Comparison of ENCODE assay signal across 9 mouse cellular contexts in genomic region chr19:10907891-10908290, GRCm38 (mm10). TPM values are rescaled to one million over a fixed set of nuclear protein-coding genes. Genes with fewer than 3 reads are reported as not detected.
DNase-seq lines count a peak whose midpoint lies in the region; ATAC-seq and TF ChIP-seq lines count a peak whose summit lies in the region.
"Had no signal": no experiment of that assay in that cellular context is flagged by ENCODE, and none has a peak within 500 bp of the region (broad histone marks: within the 10 kb centered on the region; RNA-seq: fewer than 3 reads in every experiment).

No protein-coding gene starts in this region.

- DNase-seq in cerebellum, adult 2 months, result peak; percentile 58 to 59
- DNase-seq in NIH3T3 (ENCODE audit: low read depth), result peak; percentile 81
- peak; percentile 68 for DNase-seq in embryo, embryonic 11 days
- peak; percentile 51 to 75 for DNase-seq in heart, postnatal 14 days
- peak; percentile 35 to 37 for DNase-seq in layer of hippocampus, postnatal 36 days
- peak; percentile 93 for DNase-seq in midbrain, embryonic 11.5 days (ENCODE audit: low spot score, missing footprints)

- H3K27me3 ChIP-seq in cerebellum, adult 2 months (ENCODE audit: control insufficient read depth, insufficient read depth, low read length), result no peaks in the 10 kb centered on the region
- no peaks in the 10 kb centered on the region for H3K27me3 ChIP-seq in midbrain, embryonic 11.5 days (ENCODE audit: control insufficient read depth, insufficient read depth, low read length)
- no peaks in the 10 kb centered on the region for H3K27me3 ChIP-seq in stomach, embryonic 14.5 days (ENCODE audit: control insufficient read depth, insufficient read depth, low read length)
- H3K27me3 ChIP-seq: liver, embryonic 15.5 days had no signal

- H3K4me1 ChIP-seq in cerebellum, adult 2 months (ENCODE audit: control insufficient read depth, insufficient read depth, low read length), result no peaks in the 10 kb centered on the region
- no peaks in the 10 kb centered on the region for H3K4me1 ChIP-seq in midbrain, embryonic 11.5 days (ENCODE audit: control insufficient read depth, insufficient read depth, low read length)
- peaks cover 16% of the 10 kb centered on the region for H3K4me1 ChIP-seq in stomach, embryonic 14.5 days (ENCODE audit: control insufficient read depth, insufficient read depth, low read length)

- TF ChIP-seq POLR2A in cerebellum, adult 2 months (IDR thresholded peaks at IDR 0.05; ENCODE audit: borderline replicate concordance, insufficient read depth, low read length), result no peak

- peak; percentile 83 for TF ChIP-seq CTCF in cerebellum, adult 2 months (IDR thresholded peaks at IDR 0.05; ENCODE audit: borderline replicate concordance, insufficient read depth, low read depth, low read length)

- intact Hi-C loops in heart, postnatal 14 days (cut with DNase I), result loop anchor here (2.0 kb wide), 1 partner anchor 51 kb away; no protein-coding TSS in a partner anchor

- 51% methylated on average over 3 of the region's 3 CpGs for WGBS in cerebellum, adult 2 months
- WGBS in midbrain, embryonic 11.5 days, result 57% methylated on average over 3 of the region's 3 CpGs
- WGBS in stomach, embryonic 14.5 days, result 56% methylated on average over 3 of the region's 3 CpGs

- H3K27ac ChIP-seq in cerebellum, adult 2 months (ENCODE audit: insufficient read depth, low read length), result no peak overlapping the region
- no peak overlapping the region for H3K27ac ChIP-seq in midbrain, embryonic 11.5 days (ENCODE audit: low read depth, low read length)
- peak overlapping the region; percentile 81; the same call in 1 of the 2 replicates for H3K27ac ChIP-seq in stomach, embryonic 14.5 days (ENCODE audit: low read length)
- H3K27ac ChIP-seq: liver, embryonic 15.5 days had no signal

- no peak overlapping the region for H3K4me3 ChIP-seq in cerebellum, adult 2 months (replicated peaks; ENCODE audit: insufficient read depth, low read depth, low read length)
- no peak overlapping the region for H3K4me3 ChIP-seq in midbrain, embryonic 11.5 days (ENCODE audit: low read depth, low read length)
- H3K4me3 ChIP-seq in stomach, embryonic 14.5 days (ENCODE audit: low read depth, low read length), result no peak overlapping the region
- H3K4me3 ChIP-seq: liver, embryonic 15.5 days had no signal

- H3K9me3 ChIP-seq in midbrain, embryonic 11.5 days (ENCODE audit: control insufficient read depth, low read length), result no peaks in the 10 kb centered on the region
- no peaks in the 10 kb centered on the region for H3K9me3 ChIP-seq in stomach, embryonic 14.5 days (ENCODE audit: control insufficient read depth, low read depth, low read length)
- H3K9me3 ChIP-seq: liver, embryonic 15.5 days had no signal

- H3K36me3 ChIP-seq in midbrain, embryonic 11.5 days (ENCODE audit: control insufficient read depth, insufficient read depth, low read length), result peaks cover 19% of the 10 kb centered on the region
- H3K36me3 ChIP-seq in stomach, embryonic 14.5 days (ENCODE audit: control insufficient read depth, insufficient read depth, low read length), result peaks cover 24% of the 10 kb centered on the region

- H3K4me2 ChIP-seq in midbrain, embryonic 11.5 days, result no peak overlapping the region
- H3K4me2 ChIP-seq in stomach, embryonic 14.5 days (replicated peaks; ENCODE audit: low read depth, low read length), result no peak overlapping the region
- H3K4me2 ChIP-seq: liver, embryonic 15.5 days had no signal

- ATAC-seq in cerebellum, adult (ENCODE audit: insufficient number of reproducible peaks, low FRiP score, low TSS enrichment), result no peak; the same call in 1 of the 2 replicates
- ATAC-seq in midbrain, embryonic 11.5 days (ENCODE audit: low FRiP score), result 0 out of 2 replicates have a peak, but pooled peaks have one; percentile 30
- ATAC-seq in stomach, embryonic 14.5 days (ENCODE audit: insufficient number of reproducible peaks, insufficient read depth, low FRiP score, low read depth), result no peak

- no peak overlapping the region for H3K9ac ChIP-seq in midbrain, embryonic 11.5 days (ENCODE audit: low read length)
- H3K9ac ChIP-seq in stomach, embryonic 14.5 days (replicated peaks; ENCODE audit: low read depth, low read length), result no peak overlapping the region
- H3K9ac ChIP-seq: liver, embryonic 15.5 days had no signal

RNA-seq across cellular contexts. Expression of gene Zp1, which starts 12.5 kb away (rescaled TPM):
- 0.05 TPM in 1 of 2 replicates, not detected in the other for polyA plus RNA-seq in cerebellum, adult 2 months (2012; rRNA removed)
- total RNA-seq in heart, postnatal 14 days (2021), result not detected
- not detected for total RNA-seq in layer of hippocampus, postnatal 36 days (2021)
- 0.22 TPM in 1 of 2 replicates, not detected in the other for polyA plus RNA-seq in midbrain, embryonic 11.5 days (2014; fragmentation: Nextera tagmentation; extraction: Ambion mirVana)
- polyA plus RNA-seq in stomach, embryonic 14.5 days (2014; fragmentation: Nextera tagmentation; extraction: Ambion mirVana), result not detected in 2 replicates
- polyA plus RNA-seq: liver, embryonic 15.5 days had no signal

RNA-seq across cellular contexts. Expression of gene Prpf19, which starts 12.9 kb away (rescaled TPM):
- polyA plus RNA-seq in cerebellum, adult 2 months (2012; rRNA removed), result 278 and 288 TPM in 2 replicates
- total RNA-seq in heart, postnatal 14 days (2021), result 100 to 1,000 TPM; 184 to 192 TPM
- total RNA-seq in layer of hippocampus, postnatal 36 days (2021), result 100 to 1,000 TPM; 189 to 197 TPM
- polyA plus RNA-seq in midbrain, embryonic 11.5 days (2014; fragmentation: Nextera tagmentation; extraction: Ambion mirVana), result 52.7 and 58.4 TPM in 2 replicates
- polyA plus RNA-seq in stomach, embryonic 14.5 days (2014; fragmentation: Nextera tagmentation; extraction: Ambion mirVana), result 47.9 and 49.9 TPM in 2 replicates

RNA-seq across cellular contexts. Expression of gene Tmem109, which starts 26.1 kb away (rescaled TPM):
- 109 and 115 TPM in 2 replicates for polyA plus RNA-seq in cerebellum, adult 2 months (2012; rRNA removed)
- total RNA-seq in heart, postnatal 14 days (2021), result 10 to 100 TPM; 80.3 to 85.0 TPM
- total RNA-seq in layer of hippocampus, postnatal 36 days (2021), result 10 to 100 TPM; 46.8 to 48.4 TPM
- 38.7 and 41.2 TPM in 2 replicates for polyA plus RNA-seq in midbrain, embryonic 11.5 days (2014; fragmentation: Nextera tagmentation; extraction: Ambion mirVana)
- polyA plus RNA-seq in stomach, embryonic 14.5 days (2014; fragmentation: Nextera tagmentation; extraction: Ambion mirVana), result 132 and 137 TPM in 2 replicates

RNA-seq across cellular contexts. Expression of gene Ptgdr2, which starts 29.1 kb away (rescaled TPM):
- 0.06 and 0.10 TPM in 2 replicates for polyA plus RNA-seq in cerebellum, adult 2 months (2012; rRNA removed)
- under 1 TPM in 1 of 2 experiments, not detected in 1; 0.14 TPM for total RNA-seq in heart, postnatal 14 days (2021)
- under 1 TPM; 0.20 to 0.28 TPM for total RNA-seq in layer of hippocampus, postnatal 36 days (2021)
- polyA plus RNA-seq in midbrain, embryonic 11.5 days (2014; fragmentation: Nextera tagmentation; extraction: Ambion mirVana), result 0.05 and 0.12 TPM in 2 replicates
- not detected in 2 replicates for polyA plus RNA-seq in stomach, embryonic 14.5 days (2014; fragmentation: Nextera tagmentation; extraction: Ambion mirVana)
- polyA plus RNA-seq: liver, embryonic 15.5 days had no signal

RNA-seq across cellular contexts. Expression of gene Tmem132a, which starts 38.2 kb away (rescaled TPM):
- 350 and 389 TPM in 2 replicates for polyA plus RNA-seq in cerebellum, adult 2 months (2012; rRNA removed)
- total RNA-seq in heart, postnatal 14 days (2021), result 10 to 100 TPM; 18.6 to 23.6 TPM
- total RNA-seq in layer of hippocampus, postnatal 36 days (2021), result 100 to 1,000 TPM; 170 to 179 TPM
- polyA plus RNA-seq in midbrain, embryonic 11.5 days (2014; fragmentation: Nextera tagmentation; extraction: Ambion mirVana), result 51.3 and 58.3 TPM in 2 replicates
- 59.3 and 63.2 TPM in 2 replicates for polyA plus RNA-seq in stomach, embryonic 14.5 days (2014; fragmentation: Nextera tagmentation; extraction: Ambion mirVana)

Comparison
In these comparisons a context has a peak if more than half of its experiments do, and no peak if none do; other contexts are left out.
1. DNase-seq: peak in every context shown above with its lines; median percentile 93 in midbrain, embryonic 11.5 days; 81 in NIH3T3; 68 in embryo, embryonic 11 days; 63 in heart, postnatal 14 days; 58 in cerebellum, adult 2 months; 36 in layer of hippocampus, postnatal 36 days.